Mouse (Mus musculus) hindbrain, embryonic 15.5 days (tissue): ENCODE measurements around the gene Alpl. TPM values are rescaled to one million over a fixed set of nuclear protein-coding genes. Genes with fewer than 3 reads are reported as not detected.

Experiments used
- ATAC-seq: fragments of 200-750 bp; cut with Nextera tagmentation; 2 replicates; pipeline ENCODE4 v1.8.0; 2017; ENCODE audit warnings: low read depth, moderate number of reproducible peaks, moderate TSS enrichment; ENCODE audit not compliant: low FRiP score
- H3K27ac ChIP-seq: fragments of 300-500 bp; sonication (generic); replicated peaks from 2 replicates; pipeline ENCODE4 v1.5.1; 2015; ENCODE audit warnings: mild to moderate bottlenecking, inconsistent platforms
- H3K27me3 ChIP-seq: fragments of 300-500 bp; sonication (generic); 2 replicates; pipeline ENCODE4 v1.6.1; 2015; ENCODE audit warnings: control low read depth, inconsistent platforms
- H3K36me3 ChIP-seq: fragments of 300-500 bp; sonication (generic); 2 replicates; pipeline ENCODE4 v1.6.1; 2015; ENCODE audit warnings: control low read depth, inconsistent platforms
- H3K4me1 ChIP-seq: fragments of 300-500 bp; sonication (generic); replicated peaks from 2 replicates; pipeline ENCODE4 v1.6.1; 2015; ENCODE audit warnings: control low read depth, inconsistent platforms
- H3K4me2 ChIP-seq: fragments of 300-500 bp; sonication (generic); 2 replicates; pipeline ENCODE4 v1.6.1; 2015; ENCODE audit warnings: moderate library complexity, mild to moderate bottlenecking, inconsistent platforms
- H3K4me3 ChIP-seq: fragments of 300-500 bp; sonication (generic); 2 replicates; pipeline ENCODE4 v1.5.1; 2015; ENCODE audit warnings: mild to moderate bottlenecking, inconsistent platforms
- H3K9ac ChIP-seq: fragments of 300-500 bp; sonication (generic); 2 replicates; pipeline ENCODE4 v1.6.1; 2015; ENCODE audit warnings: inconsistent platforms
- H3K9me3 ChIP-seq: fragments of 300-500 bp; sonication (generic); 2 replicates; pipeline ENCODE4 v1.6.1; 2016; ENCODE audit warnings: control low read depth, inconsistent platforms
- WGBS: fragments of 180-500 bp; shearing (Covaris S2); methylation state at CpG from one replicate; pipeline ENCODE4 v1.1.7; 2015; 5-methylcytosine and 5-hydroxymethylcytosine counted together
- polyA plus RNA-seq: library from polyadenylated mRNA; unstranded; fragments of >200 nt; fragmentation: Nextera tagmentation; extraction: Ambion mirVana; gene quantifications from 2 replicates; pipeline ENCODE4 v1.2.1, GENCODE M21; 2015

Alpl gene
- polyA plus RNA-seq, 1 experiment from 2014 or later = 11.4 TPM

DNA sequence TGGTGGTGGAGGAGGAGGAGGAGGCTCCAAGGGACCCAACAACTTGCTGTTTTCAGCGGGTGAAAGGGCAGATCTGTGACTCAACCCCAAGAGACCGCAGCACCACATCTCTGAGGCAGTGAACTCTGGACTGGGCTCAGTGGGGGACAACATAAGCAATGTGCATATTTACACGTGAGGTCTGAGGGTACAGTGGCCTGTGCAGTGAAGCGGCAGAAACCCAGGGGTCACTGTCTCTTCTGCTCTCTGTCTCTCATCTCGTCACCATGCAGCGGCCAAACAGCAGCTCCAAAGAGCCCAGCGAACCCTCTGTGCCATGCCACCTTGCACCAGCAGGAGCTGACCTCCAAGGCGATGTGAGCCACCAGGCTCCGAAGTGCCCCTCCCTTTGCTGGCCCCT, 49.1 kb downstream of the Alpl start:
- no peaks in the 10 kb centered on the region for H3K27me3 ChIP-seq
- WGBS = 76% methylated on average over 9 of the region's 9 CpGs
- no peak overlapping the region for H3K4me3 ChIP-seq
- ATAC-seq = no peak
- no peak overlapping the region for H3K27ac ChIP-seq
- peaks cover 8% of the 10 kb centered on the region; the same call in 1 of the 2 replicates for H3K4me1 ChIP-seq
- no peak overlapping the region for H3K4me2 ChIP-seq
- no peaks in the 10 kb centered on the region for H3K9me3 ChIP-seq
- H3K36me3 ChIP-seq = no peaks in the 10 kb centered on the region
- H3K9ac ChIP-seq = no peak overlapping the region

DNA sequence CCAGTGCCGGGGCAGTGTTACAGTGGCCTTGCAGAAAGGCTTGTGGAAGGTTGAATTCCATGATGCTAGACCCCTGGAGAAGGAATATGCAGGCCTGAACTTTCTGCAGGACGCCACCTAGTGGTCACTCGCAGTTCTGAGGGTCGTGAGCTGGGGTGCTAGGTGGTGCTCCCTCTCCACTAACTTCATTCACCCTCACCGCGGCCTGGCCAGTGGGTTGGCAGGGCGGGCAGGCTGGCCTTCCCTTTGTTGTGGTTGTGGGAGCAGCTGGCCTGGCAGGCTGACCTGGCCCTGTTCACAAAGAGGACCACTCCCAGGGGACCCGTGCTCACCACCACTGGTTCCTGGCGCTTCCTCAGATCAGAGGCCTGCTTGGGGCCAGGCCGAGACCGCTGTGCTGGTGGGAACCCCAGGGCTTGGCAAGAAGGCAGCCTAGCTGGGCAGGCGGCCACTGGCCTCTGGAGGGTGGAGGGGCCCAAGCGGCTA, 51.7 kb downstream of the Alpl start:
- WGBS = 57% methylated on average over 13 of the region's 13 CpGs
- Histone ChIP-seq H3K27me3 (no peaks in the 10 kb centered on the region), H3K9ac (no peak overlapping the region), H3K36me3 (no peaks in the 10 kb centered on the region), H3K9me3 (no peaks in the 10 kb centered on the region), H3K4me3 (no peak overlapping the region), H3K4me1 (peaks cover 7% of the 10 kb centered on the region), H3K27ac (no peak overlapping the region), H3K4me2 (no peak overlapping the region)
- ATAC-seq = peak; percentile 60; the same call in 1 of the 2 replicates

DNA sequence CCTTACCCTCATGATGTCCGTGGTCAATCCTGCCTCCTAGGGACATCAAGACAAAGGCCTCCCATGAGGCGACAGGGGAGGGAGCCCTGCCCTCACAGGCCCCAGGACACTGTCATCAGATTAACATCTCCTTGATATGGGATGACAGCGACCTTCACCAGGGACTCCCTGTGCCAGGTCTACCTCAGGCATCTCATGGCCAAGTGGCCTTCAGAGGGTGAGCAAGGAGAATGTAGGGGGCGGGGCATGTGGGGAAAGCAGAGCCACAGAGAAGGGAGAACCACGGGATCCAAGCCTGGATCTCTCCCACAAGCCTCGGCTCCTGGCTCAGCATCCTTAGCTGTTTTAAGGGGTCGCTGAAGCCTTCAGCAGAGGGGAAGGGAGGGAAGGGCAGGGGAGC, 52.4 kb downstream of the Alpl start:
- Histone ChIP-seq H3K9ac (no peak overlapping the region), H3K4me1 (peaks cover 8% of the 10 kb centered on the region), H3K9me3 (no peaks in the 10 kb centered on the region), H3K4me3 (no peak overlapping the region), H3K27me3 (no peaks in the 10 kb centered on the region), H3K36me3 (no peaks in the 10 kb centered on the region), H3K4me2 (no peak overlapping the region), H3K27ac (no peak overlapping the region)
- no peak for ATAC-seq
- WGBS = 62% methylated on average over 7 of the region's 7 CpGs

DNA sequence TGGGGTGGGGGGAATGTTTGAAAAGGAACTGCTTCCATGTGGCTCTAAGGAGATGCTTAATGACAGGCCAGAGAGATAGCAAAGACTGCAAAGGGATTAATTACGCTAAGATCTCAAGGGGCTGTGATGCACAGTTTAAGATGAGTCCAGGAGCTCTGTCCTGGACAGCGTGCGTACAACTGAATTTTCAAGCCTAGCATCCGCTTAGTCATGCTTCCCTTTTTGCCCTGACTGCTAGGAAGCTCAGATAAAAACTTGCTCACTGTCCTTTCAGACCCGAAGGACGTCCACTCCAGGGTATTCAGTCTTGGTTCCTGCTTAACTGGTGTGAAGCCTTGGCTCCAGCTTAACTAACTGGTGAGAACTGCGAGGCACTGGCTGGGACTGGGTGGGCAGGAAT, 55.8 kb downstream of the Alpl start:
- Histone ChIP-seq H3K9me3 (no peaks in the 10 kb centered on the region), H3K4me3 (no peak overlapping the region), H3K27me3 (no peaks in the 10 kb centered on the region), H3K9ac (no peak overlapping the region), H3K27ac (no peak overlapping the region), H3K4me1 (peaks cover 17% of the 10 kb centered on the region), H3K36me3 (no peaks in the 10 kb centered on the region), H3K4me2 (no peak overlapping the region)
- 91% methylated on average over 7 of the region's 7 CpGs for WGBS
- no peak for ATAC-seq

DNA sequence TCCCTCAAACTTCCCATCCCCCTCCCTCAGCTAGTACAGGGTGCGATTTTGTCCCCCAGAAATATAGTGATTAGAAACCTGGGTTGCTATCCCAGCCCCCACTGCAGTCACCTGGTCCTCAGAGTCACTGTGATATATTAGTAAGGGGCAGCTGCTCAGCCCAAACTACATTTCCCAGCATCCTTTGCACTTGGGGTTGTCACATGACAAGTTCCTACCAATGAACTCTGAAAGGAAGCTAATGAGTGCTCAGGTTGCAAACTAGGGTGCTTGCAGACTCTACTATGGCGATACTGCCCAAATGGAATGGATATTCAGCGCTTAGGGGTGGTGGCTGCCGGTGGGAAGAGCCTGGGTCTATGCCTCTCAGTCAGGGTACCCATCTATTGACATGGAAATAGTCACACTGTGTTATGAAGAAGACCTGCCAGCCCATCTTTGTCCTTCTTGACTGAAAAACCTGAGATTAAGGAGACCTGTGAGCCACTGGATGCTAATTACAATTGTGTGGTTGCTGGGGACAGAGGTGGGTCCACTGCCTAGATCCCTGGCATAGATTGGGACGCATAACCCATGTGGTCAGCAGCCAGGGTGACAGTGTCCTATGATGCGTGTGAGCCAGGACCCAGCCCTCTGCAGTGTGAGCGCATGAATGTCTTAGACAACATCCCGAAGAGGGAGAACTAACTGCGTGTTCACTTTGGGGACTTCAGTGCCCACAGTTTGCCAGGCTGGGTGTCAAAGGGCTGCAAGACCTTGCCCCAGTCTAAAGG, 56.8 kb downstream of the Alpl start:
- 54% methylated on average over 9 of the region's 9 CpGs for WGBS
- Histone ChIP-seq H3K9me3 (no peaks in the 10 kb centered on the region), H3K27me3 (no peaks in the 10 kb centered on the region), H3K4me2 (peak overlapping the region; percentile 46), H3K9ac (no peak overlapping the region), H3K4me3 (no peak overlapping the region), H3K36me3 (no peaks in the 10 kb centered on the region), H3K27ac (no peak overlapping the region), H3K4me1 (peaks cover 18% of the 10 kb centered on the region)
- ATAC-seq = peak; percentile 65

DNA sequence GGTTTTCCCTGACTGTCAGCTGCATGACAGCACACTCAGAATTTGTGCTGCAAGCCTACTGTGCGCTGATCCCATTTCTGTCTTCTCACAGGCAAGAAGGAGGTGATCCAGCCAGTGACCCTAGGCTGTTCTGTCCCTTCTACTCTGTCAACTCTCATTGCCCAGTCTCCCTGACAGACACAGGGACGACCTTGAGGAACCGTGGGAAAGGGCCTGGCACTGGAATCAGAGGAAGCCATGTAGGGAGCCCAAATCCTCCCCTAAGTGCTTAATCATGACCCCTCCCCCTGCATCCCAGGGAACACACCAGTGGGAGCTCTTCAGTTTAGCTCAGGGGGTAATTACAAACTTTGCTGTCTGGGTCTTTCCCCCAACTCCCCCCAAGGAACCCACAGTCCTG, 58.4 kb downstream of the Alpl start:
- ATAC-seq = no peak
- no peak overlapping the region for H3K27ac ChIP-seq
- H3K27me3 ChIP-seq = no peaks in the 10 kb centered on the region
- H3K9me3 ChIP-seq = no peaks in the 10 kb centered on the region
- H3K4me1 ChIP-seq = peaks cover 18% of the 10 kb centered on the region
- WGBS = 76% methylated on average over 3 of the region's 3 CpGs
- no peaks in the 10 kb centered on the region for H3K36me3 ChIP-seq
- H3K9ac ChIP-seq = no peak overlapping the region
- no peak overlapping the region for H3K4me3 ChIP-seq
- H3K4me2 ChIP-seq = no peak overlapping the region

DNA sequence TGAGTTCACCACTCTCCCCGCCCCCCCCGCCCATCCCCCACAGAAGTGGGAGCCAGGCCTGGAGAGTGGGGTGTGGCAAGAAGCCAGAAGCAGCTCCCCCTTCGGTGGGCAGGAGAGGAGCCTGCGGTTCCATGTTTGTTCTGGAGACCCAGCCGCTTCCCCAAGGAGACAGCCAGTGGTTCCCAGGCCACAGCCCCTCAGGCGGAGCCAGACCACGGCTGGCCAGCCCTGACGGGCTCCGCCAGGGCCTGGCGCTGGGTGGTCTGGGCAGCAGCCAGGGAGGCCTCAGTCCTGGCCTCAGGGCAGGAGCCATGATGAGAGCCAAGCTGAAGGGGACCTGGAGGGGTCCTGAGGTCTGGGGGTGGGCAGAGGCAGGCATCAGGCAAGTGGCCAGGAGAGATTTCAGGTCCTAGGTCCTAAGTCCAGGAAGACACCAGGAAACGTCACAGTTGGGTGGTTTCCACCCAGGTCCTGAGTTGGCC, 59.9 kb downstream of the Alpl start:
- WGBS = 50% methylated on average over 11 of the region's 11 CpGs
- ATAC-seq = peak; percentile 42; the same call in 1 of the 2 replicates

DNA sequence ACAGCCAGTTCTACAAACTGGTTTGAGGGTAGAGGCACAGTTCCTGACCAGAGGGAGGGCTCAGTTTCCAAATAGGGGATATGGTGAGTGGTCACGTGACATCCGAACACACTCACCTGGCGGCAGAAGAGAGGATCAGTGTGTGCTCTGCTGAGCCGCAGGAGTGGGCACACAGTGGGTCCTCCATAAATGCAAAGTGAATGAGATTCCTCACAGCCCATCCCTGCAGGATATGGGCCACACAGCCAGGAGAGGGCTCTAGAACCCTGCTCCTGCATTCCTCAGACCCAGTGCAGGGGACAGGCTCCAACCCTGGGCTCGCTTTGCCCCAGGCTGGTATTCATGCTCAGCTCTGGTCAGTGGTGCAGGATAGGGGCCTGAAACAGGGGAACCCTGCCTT, 62.7 kb downstream of the Alpl start:
- no peak overlapping the region for H3K9ac ChIP-seq
- H3K27ac ChIP-seq = no peak overlapping the region
- H3K27me3 ChIP-seq = no peaks in the 10 kb centered on the region
- peaks cover 29% of the 10 kb centered on the region for H3K4me1 ChIP-seq
- WGBS = 83% methylated on average over 5 of the region's 5 CpGs
- H3K4me3 ChIP-seq = no peak overlapping the region
- no peak for ATAC-seq
- H3K36me3 ChIP-seq = no peaks in the 10 kb centered on the region
- no peaks in the 10 kb centered on the region for H3K9me3 ChIP-seq
- H3K4me2 ChIP-seq = no peak overlapping the region

More for the DNA sequence above, 59.9 kb downstream of the Alpl start:
- Histone ChIP-seq H3K9me3 (no peaks in the 10 kb centered on the region), H3K4me1 (peaks cover 18% of the 10 kb centered on the region), H3K27me3 (no peaks in the 10 kb centered on the region), H3K27ac (0 out of 2 replicates have a peak overlapping the region, but pooled peaks have one; percentile 39), H3K9ac (no peak overlapping the region), H3K4me3 (no peak overlapping the region), H3K36me3 (no peaks in the 10 kb centered on the region), H3K4me2 (no peak overlapping the region)

DNA sequence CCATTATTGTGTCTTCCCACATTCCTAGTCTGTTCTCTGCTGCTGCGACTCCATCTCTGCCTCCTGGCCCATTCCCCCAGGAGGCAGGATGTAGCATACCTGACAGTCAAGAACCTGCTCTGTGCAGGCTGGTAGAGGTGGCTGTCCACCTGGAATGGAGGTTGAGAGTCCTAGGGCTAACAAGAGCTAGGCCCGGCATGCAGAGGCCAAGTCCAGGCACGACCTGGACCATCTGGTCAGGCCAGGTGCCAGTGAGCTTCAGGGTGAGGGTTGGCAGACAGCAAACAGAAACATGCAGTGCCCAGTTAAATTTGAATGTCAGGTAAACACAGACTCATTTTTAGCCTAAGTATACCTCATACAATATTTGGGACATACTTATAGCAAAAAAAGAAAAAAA, 63.2 kb downstream of the Alpl start:
- no peaks in the 10 kb centered on the region for H3K36me3 ChIP-seq
- no peaks in the 10 kb centered on the region for H3K9me3 ChIP-seq
- WGBS = 80% methylated on average over 3 of the region's 3 CpGs

DNA sequence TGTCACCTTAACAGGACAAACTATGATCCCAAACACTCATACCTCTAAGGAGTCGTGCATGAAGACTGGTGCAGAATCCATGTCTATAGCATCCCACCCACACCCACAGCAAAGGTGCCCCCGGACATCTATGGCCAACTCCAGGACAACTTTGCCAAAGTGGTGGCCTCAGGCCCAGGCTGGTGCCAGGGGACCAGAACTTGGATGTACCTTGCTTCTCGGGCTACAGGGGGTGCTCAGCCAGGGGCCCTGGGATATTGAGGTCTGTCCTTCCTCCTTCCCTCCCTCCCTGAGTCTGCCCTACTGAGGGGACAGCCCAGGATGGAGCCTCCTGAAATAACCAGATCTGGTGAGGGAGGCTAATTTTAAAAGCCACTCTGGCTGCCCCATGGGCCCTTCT, 63.8 kb downstream of the Alpl start:
- peaks cover 40% of the 10 kb centered on the region for H3K4me1 ChIP-seq
- no peaks in the 10 kb centered on the region for H3K36me3 ChIP-seq
- no peak for ATAC-seq
- no peak overlapping the region for H3K4me3 ChIP-seq
- H3K27ac ChIP-seq = no peak overlapping the region
- H3K9me3 ChIP-seq = no peaks in the 10 kb centered on the region
- no peak overlapping the region for H3K9ac ChIP-seq
- 80% methylated on average over 3 of the region's 3 CpGs for WGBS
- no peaks in the 10 kb centered on the region for H3K27me3 ChIP-seq
- H3K4me2 ChIP-seq = no peak overlapping the region

More for the DNA sequence above, 63.2 kb downstream of the Alpl start:
- Histone ChIP-seq H3K4me3 (no peak overlapping the region), H3K27me3 (no peaks in the 10 kb centered on the region), H3K9ac (no peak overlapping the region), H3K27ac (no peak overlapping the region), H3K4me2 (no peak overlapping the region), H3K4me1 (peaks cover 34% of the 10 kb centered on the region)
- ATAC-seq = no peak

DNA sequence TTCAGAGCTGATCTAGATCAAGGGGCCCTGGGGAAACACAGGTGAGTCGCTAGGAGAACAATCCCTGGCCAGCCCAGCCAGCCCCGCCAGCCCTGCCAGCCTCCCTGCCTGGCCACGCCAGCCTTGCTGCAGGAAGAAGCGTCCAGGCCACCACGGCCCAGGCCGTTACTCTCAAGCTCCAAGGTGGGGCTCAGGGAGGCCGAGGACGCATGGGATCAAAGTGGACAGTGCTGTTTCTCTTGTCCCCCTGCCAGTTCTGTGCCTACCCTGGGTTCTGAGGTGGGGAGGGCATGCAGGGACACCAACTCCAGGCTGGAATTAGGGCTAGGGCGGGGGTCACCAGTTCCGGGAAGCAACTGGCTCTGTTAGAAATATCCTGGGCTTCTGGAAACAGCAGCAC, 64.3 kb downstream of the Alpl start:
- 71% methylated on average over 10 of the region's 10 CpGs for WGBS
- Histone ChIP-seq H3K4me2 (no peak overlapping the region), H3K36me3 (no peaks in the 10 kb centered on the region), H3K27me3 (no peaks in the 10 kb centered on the region), H3K9me3 (no peaks in the 10 kb centered on the region), H3K27ac (no peak overlapping the region), H3K9ac (no peak overlapping the region), H3K4me1 (peaks cover 45% of the 10 kb centered on the region), H3K4me3 (no peak overlapping the region)
- no peak for ATAC-seq

DNA sequence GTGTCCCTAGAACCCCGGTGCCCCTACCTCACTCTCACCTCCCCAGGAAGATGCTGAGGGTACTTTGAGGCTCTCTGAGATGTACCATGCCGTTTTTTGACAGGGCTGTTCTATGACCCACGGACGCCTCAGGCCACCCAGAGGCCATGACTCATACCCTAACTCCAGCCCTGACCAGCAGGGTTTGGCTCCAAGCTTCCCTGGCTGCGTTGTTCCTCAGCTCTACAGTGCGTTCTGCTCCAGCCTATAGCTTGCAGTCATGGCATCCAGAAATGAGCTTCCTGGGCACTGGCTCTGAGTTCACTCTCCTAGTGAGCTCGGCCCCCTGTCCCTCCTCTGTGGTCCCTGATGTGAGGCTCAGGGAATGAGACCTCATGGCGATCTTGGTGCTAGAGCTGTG, 65.4 kb downstream of the Alpl start:
- Histone ChIP-seq H3K36me3 (no peaks in the 10 kb centered on the region), H3K27me3 (no peaks in the 10 kb centered on the region), H3K4me1 (peaks cover 37% of the 10 kb centered on the region), H3K4me2 (no peak overlapping the region), H3K4me3 (no peak overlapping the region), H3K9ac (no peak overlapping the region), H3K27ac (no peak overlapping the region), H3K9me3 (no peaks in the 10 kb centered on the region)
- 81% methylated on average over 8 of the region's 8 CpGs for WGBS
- ATAC-seq = no peak
